ENCODE assay signal across 8 mouse cellular contexts in the genomic region with DNA sequence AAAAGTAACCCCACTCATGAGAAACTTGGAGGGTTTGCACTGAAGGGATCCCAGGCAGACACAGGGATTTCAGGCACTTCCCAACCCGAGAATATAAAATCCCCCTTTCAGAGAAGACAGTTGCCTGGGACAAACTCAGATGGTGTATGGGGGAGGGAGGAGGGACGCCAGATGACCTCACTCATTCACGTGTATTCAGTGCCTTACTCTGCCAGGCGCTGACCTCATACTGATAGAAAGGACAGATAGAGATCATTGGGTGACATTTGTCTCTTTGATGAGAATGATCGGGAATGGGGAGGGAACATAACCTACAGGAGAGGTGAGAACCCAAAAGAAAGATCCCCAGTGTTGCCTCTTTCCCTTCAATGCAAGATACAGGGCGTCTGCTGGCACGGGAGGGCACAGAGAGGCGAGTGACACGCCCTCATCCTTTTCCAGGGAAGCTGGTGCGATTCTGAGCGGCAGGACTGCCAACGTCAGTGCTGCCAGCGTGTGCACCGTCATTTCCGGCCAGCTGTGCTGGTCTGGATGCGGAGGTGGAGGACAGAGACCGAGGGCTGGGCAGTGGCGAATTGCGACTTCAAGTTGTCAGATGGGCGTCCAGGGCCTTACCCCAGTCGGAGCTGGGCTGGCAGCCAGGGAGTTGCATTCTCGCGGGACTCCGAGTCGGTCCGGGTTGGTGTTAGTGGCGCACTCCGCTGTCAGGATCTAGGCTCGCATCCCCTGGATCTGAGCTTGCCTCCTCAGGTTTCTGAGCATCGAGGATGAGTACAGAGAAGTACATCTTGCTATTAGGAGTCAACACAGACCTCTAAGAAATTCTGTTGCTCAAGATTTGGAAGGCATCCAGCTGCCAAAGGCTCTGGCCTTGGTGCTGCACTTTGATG. TPM values are rescaled to one million over a fixed set of nuclear protein-coding genes. Genes with fewer than 3 reads are reported as not detected.
A peak's percentile ranks its signal among the peaks of the same experiment; 100 is the strongest.
DNase-seq lines count a peak whose midpoint lies in the region; ATAC-seq and TF ChIP-seq lines count a peak whose summit lies in the region.

No protein-coding gene starts in this region.

- ATAC-seq in limb, embryonic 11.5 days (ENCODE audit: insufficient number of reproducible peaks, low FRiP score, low TSS enrichment, low read depth), result no peak
- peak; percentile 85 for ATAC-seq in midbrain, embryonic 13.5 days
- no peak for ATAC-seq in stomach, embryonic 16.5 days (ENCODE audit: insufficient read depth, low FRiP score)

- TF ChIP-seq POLR2A in heart, adult 2 months (IDR thresholded peaks at IDR 0.05; ENCODE audit: insufficient read depth, low read depth, low read length), result peak; percentile 47; the same call in 1 of the 2 replicates
- no peak for TF ChIP-seq POLR2A in kidney, adult 2 months (IDR thresholded peaks at IDR 0.05; ENCODE audit: low read depth, low read length)

- WGBS in embryonic facial prominence, embryonic 10.5 days, result 2% methylated on average over 30 of the region's 30 CpGs
- WGBS in heart, adult 2 months, result 2% methylated on average over 30 of the region's 30 CpGs
- WGBS in kidney, adult 2 months, result 3% methylated on average over 30 of the region's 30 CpGs
- 1% methylated on average over 30 of the region's 30 CpGs for WGBS in limb, embryonic 11.5 days
- 2% methylated on average over 30 of the region's 30 CpGs for WGBS in midbrain, embryonic 13.5 days
- WGBS in stomach, embryonic 16.5 days, result 1% methylated on average over 30 of the region's 30 CpGs

- H3K4me2 ChIP-seq in limb, embryonic 11.5 days (ENCODE audit: low read depth, severe bottlenecking), result peak overlapping the region; percentile 58
- peak overlapping the region; percentile 64 for H3K4me2 ChIP-seq in midbrain, embryonic 13.5 days (replicated peaks)
- peak overlapping the region; percentile 64 for H3K4me2 ChIP-seq in stomach, embryonic 16.5 days (ENCODE audit: low read depth, low read length)

- H3K9me3 ChIP-seq in embryonic facial prominence, embryonic 10.5 days, result 0 out of 2 replicates have a peak, but pooled peaks cover 2% of the 10 kb centered on the region
- no peaks in the 10 kb centered on the region; the same call in 1 of the 2 replicates for H3K9me3 ChIP-seq in limb, embryonic 11.5 days (ENCODE audit: control insufficient read depth, low read length)
- H3K9me3 ChIP-seq in midbrain, embryonic 13.5 days, result no peaks in the 10 kb centered on the region
- no peaks in the 10 kb centered on the region for H3K9me3 ChIP-seq in stomach, embryonic 16.5 days (replicated peaks; ENCODE audit: control insufficient read depth, low read length)

- peaks cover 11% of the 10 kb centered on the region for H3K4me1 ChIP-seq in embryonic facial prominence, embryonic 10.5 days
- H3K4me1 ChIP-seq in heart, adult 2 months (ENCODE audit: control insufficient read depth, insufficient read depth, low read length), result peaks cover 4% of the 10 kb centered on the region
- H3K4me1 ChIP-seq in kidney, adult 2 months (ENCODE audit: control insufficient read depth, insufficient read depth, low read length), result peaks cover 5% of the 10 kb centered on the region
- H3K4me1 ChIP-seq in limb, embryonic 11.5 days (ENCODE audit: control insufficient read depth, insufficient read depth, low read length), result peaks cover 5% of the 10 kb centered on the region; the same call in 1 of the 2 replicates
- H3K4me1 ChIP-seq in midbrain, embryonic 13.5 days (replicated peaks), result peaks cover 14% of the 10 kb centered on the region
- peaks cover 7% of the 10 kb centered on the region for H3K4me1 ChIP-seq in stomach, embryonic 16.5 days (ENCODE audit: control insufficient read depth, insufficient read depth, low read length)

- DNase-seq in layer of hippocampus, adult 11-12 months (ENCODE audit: low spot score), result peak; percentile 84
- DNase-seq in layer of hippocampus, adult 9-10 months (ENCODE audit: low spot score), result no peak
- DNase-seq in embryonic facial prominence, embryonic 10.5 days (ENCODE audit: low spot score), result peak; percentile 54
- peak; percentile 81 to 82 for DNase-seq in heart, adult 2 months
- DNase-seq in kidney, adult 2 months, result peak; percentile 71
- DNase-seq in limb, embryonic 11.5 days (ENCODE audit: low spot score), result peak; percentile 46

- 0 out of 2 replicates have a peak, but pooled peaks have one; percentile 41 for TF ChIP-seq EP300 in heart, adult 2 months (IDR thresholded peaks at IDR 0.05; ENCODE audit: insufficient read depth, low read depth, low read length)

- intact Hi-C loops in heart, adult 2 months (cut with DNase I), result no loop called here

- no peak for TF ChIP-seq CTCF in heart, adult 2 months (IDR thresholded peaks at IDR 0.05)
- no peak for TF ChIP-seq CTCF in kidney, adult 2 months (conservative IDR thresholded peaks at IDR 0.05; ENCODE audit: insufficient read depth, insufficient read length, low read depth, low read length)

- H3K9ac ChIP-seq in heart, adult 2 months (ENCODE audit: low read depth, low read length), result peak overlapping the region; percentile 64
- peak overlapping the region; percentile 23; the same call in 1 of the 2 replicates for H3K9ac ChIP-seq in limb, embryonic 11.5 days (ENCODE audit: low read length)
- peak overlapping the region; percentile 64 for H3K9ac ChIP-seq in midbrain, embryonic 13.5 days (replicated peaks)
- H3K9ac ChIP-seq in stomach, embryonic 16.5 days (ENCODE audit: low read length), result peak overlapping the region; percentile 63

- H3K4me3 ChIP-seq in embryonic facial prominence, embryonic 10.5 days, result peak overlapping the region; percentile 59
- peak overlapping the region; percentile 46 for H3K4me3 ChIP-seq in heart, adult 2 months
- H3K4me3 ChIP-seq in kidney, adult 2 months (ENCODE audit: insufficient read depth, low read depth, low read length), result peak overlapping the region; percentile 47
- peak overlapping the region; percentile 17; the same call in 1 of the 2 replicates for H3K4me3 ChIP-seq in limb, embryonic 11.5 days (ENCODE audit: low read depth, low read length)
- peak overlapping the region; percentile 41 for H3K4me3 ChIP-seq in midbrain, embryonic 13.5 days (replicated peaks)
- peak overlapping the region; percentile 36 for H3K4me3 ChIP-seq in stomach, embryonic 16.5 days (replicated peaks; ENCODE audit: low read length)

- no peaks in the 10 kb centered on the region for H3K36me3 ChIP-seq in embryonic facial prominence, embryonic 10.5 days (replicated peaks)
- H3K36me3 ChIP-seq in heart, adult 2 months (ENCODE audit: control insufficient read depth, insufficient read depth, low read length), result no peaks in the 10 kb centered on the region
- H3K36me3 ChIP-seq in kidney, adult 2 months (ENCODE audit: control insufficient read depth, insufficient read depth, low read length), result no peaks in the 10 kb centered on the region
- H3K36me3 ChIP-seq in limb, embryonic 11.5 days (ENCODE audit: control insufficient read depth, insufficient read depth, low read length), result no peaks in the 10 kb centered on the region
- no peaks in the 10 kb centered on the region for H3K36me3 ChIP-seq in midbrain, embryonic 13.5 days
- H3K36me3 ChIP-seq in stomach, embryonic 16.5 days (ENCODE audit: control insufficient read depth, insufficient read depth, low read length), result no peaks in the 10 kb centered on the region

- peaks cover 83% of the 10 kb centered on the region for H3K27me3 ChIP-seq in embryonic facial prominence, embryonic 10.5 days (replicated peaks; ENCODE audit: low read depth, poor library complexity, severe bottlenecking)
- no peaks in the 10 kb centered on the region for H3K27me3 ChIP-seq in heart, adult 2 months (ENCODE audit: control insufficient read depth, insufficient read depth, low read length)
- no peaks in the 10 kb centered on the region for H3K27me3 ChIP-seq in kidney, adult 2 months (replicated peaks; ENCODE audit: control insufficient read depth, insufficient read depth, low read length)
- peaks cover 34% of the 10 kb centered on the region for H3K27me3 ChIP-seq in limb, embryonic 11.5 days (ENCODE audit: control insufficient read depth, insufficient read depth, low read length)
- peaks cover 36% of the 10 kb centered on the region for H3K27me3 ChIP-seq in midbrain, embryonic 13.5 days
- peaks cover 13% of the 10 kb centered on the region for H3K27me3 ChIP-seq in stomach, embryonic 16.5 days (ENCODE audit: control insufficient read depth, insufficient read depth, low read length)

- H3K79me2 ChIP-seq in heart, adult 2 months (replicated peaks; ENCODE audit: control insufficient read depth, insufficient read depth, low read length), result no peaks in the 10 kb centered on the region

- H3K27ac ChIP-seq in embryonic facial prominence, embryonic 10.5 days (replicated peaks), result peak overlapping the region; percentile 14; the same call in 1 of the 2 replicates
- H3K27ac ChIP-seq in heart, adult 2 months, result peak overlapping the region; percentile 65
- H3K27ac ChIP-seq in kidney, adult 2 months (ENCODE audit: insufficient read depth, low read depth, low read length), result no peak overlapping the region
- no peak overlapping the region for H3K27ac ChIP-seq in limb, embryonic 11.5 days (replicated peaks; ENCODE audit: low read depth, low read length)
- H3K27ac ChIP-seq in midbrain, embryonic 13.5 days, result 0 out of 2 replicates have a peak overlapping the region, but pooled peaks have one; percentile 15
- H3K27ac ChIP-seq in stomach, embryonic 16.5 days (ENCODE audit: low read length), result no peak overlapping the region

RNA-seq across cellular contexts. Expression of a gene that starts 6.5 kb away (rescaled TPM):
- 8.6 and 9.6 TPM in 2 replicates for polyA plus RNA-seq in embryonic facial prominence, embryonic 10.5 days (2016; fragmentation: Nextera tagmentation; extraction: Ambion mirVana)
- 1 to 10 TPM; 3.0 to 5.1 TPM for total RNA-seq in heart, adult 2 months (2021)
- polyA plus RNA-seq in heart, adult 2 months (2012; rRNA removed), result 6.1 and 7.3 TPM in 2 replicates
- polyA plus RNA-seq in kidney, adult 2 months (2012; rRNA removed), result 5.4 and 6.1 TPM in 2 replicates
- 1.6 and 2.5 TPM in 2 replicates for polyA plus RNA-seq in limb, embryonic 11.5 days (2014; fragmentation: Nextera tagmentation; extraction: Ambion mirVana)
- polyA plus RNA-seq in midbrain, embryonic 13.5 days (2015; fragmentation: Nextera tagmentation; extraction: Ambion mirVana), result 47.4 and 48.0 TPM in 2 replicates
- polyA plus RNA-seq in stomach, embryonic 16.5 days (2015; fragmentation: Nextera tagmentation; extraction: Ambion mirVana), result 44.0 and 46.2 TPM in 2 replicates

RNA-seq across cellular contexts. Expression of a gene that starts 7.7 kb away (rescaled TPM):
- 15.6 and 16.4 TPM in 2 replicates for polyA plus RNA-seq in embryonic facial prominence, embryonic 10.5 days (2016; fragmentation: Nextera tagmentation; extraction: Ambion mirVana)
- 1 to 10 TPM; 4.5 TPM for total RNA-seq in heart, adult 2 months (2021)
- polyA plus RNA-seq in heart, adult 2 months (2012; rRNA removed), result 6.2 and 6.7 TPM in 2 replicates
- polyA plus RNA-seq in kidney, adult 2 months (2012; rRNA removed), result 5.3 and 5.6 TPM in 2 replicates
- 14.6 and 15.1 TPM in 2 replicates for polyA plus RNA-seq in limb, embryonic 11.5 days (2014; fragmentation: Nextera tagmentation; extraction: Ambion mirVana)
- polyA plus RNA-seq in midbrain, embryonic 13.5 days (2015; fragmentation: Nextera tagmentation; extraction: Ambion mirVana), result 23.0 and 27.1 TPM in 2 replicates
- polyA plus RNA-seq in stomach, embryonic 16.5 days (2015; fragmentation: Nextera tagmentation; extraction: Ambion mirVana), result 6.1 and 6.6 TPM in 2 replicates

RNA-seq across cellular contexts. Expression of a gene that starts 29.5 kb away (rescaled TPM):
- 221 and 228 TPM in 2 replicates for polyA plus RNA-seq in embryonic facial prominence, embryonic 10.5 days (2016; fragmentation: Nextera tagmentation; extraction: Ambion mirVana)
- 100 to 1,000 TPM; 144 to 159 TPM for total RNA-seq in heart, adult 2 months (2021)
- polyA plus RNA-seq in heart, adult 2 months (2012; rRNA removed), result 82.7 and 104 TPM in 2 replicates
- 145 and 146 TPM in 2 replicates for polyA plus RNA-seq in kidney, adult 2 months (2012; rRNA removed)
- polyA plus RNA-seq in limb, embryonic 11.5 days (2014; fragmentation: Nextera tagmentation; extraction: Ambion mirVana), result 187 and 197 TPM in 2 replicates
- 226 and 244 TPM in 2 replicates for polyA plus RNA-seq in midbrain, embryonic 13.5 days (2015; fragmentation: Nextera tagmentation; extraction: Ambion mirVana)
- 160 and 162 TPM in 2 replicates for polyA plus RNA-seq in stomach, embryonic 16.5 days (2015; fragmentation: Nextera tagmentation; extraction: Ambion mirVana)

RNA-seq across cellular contexts. Expression of a gene that starts 39.5 kb away (rescaled TPM):
- polyA plus RNA-seq in embryonic facial prominence, embryonic 10.5 days (2016; fragmentation: Nextera tagmentation; extraction: Ambion mirVana), result not detected in 2 replicates
- not detected for total RNA-seq in heart, adult 2 months (2021)
- not detected in 2 replicates for polyA plus RNA-seq in heart, adult 2 months (2012; rRNA removed)
- polyA plus RNA-seq in kidney, adult 2 months (2012; rRNA removed), result 0.07 and 0.13 TPM in 2 replicates
- not detected in 2 replicates for polyA plus RNA-seq in limb, embryonic 11.5 days (2014; fragmentation: Nextera tagmentation; extraction: Ambion mirVana)
- 0.30 and 0.35 TPM in 2 replicates for polyA plus RNA-seq in midbrain, embryonic 13.5 days (2015; fragmentation: Nextera tagmentation; extraction: Ambion mirVana)
- 4.6 and 8.4 TPM in 2 replicates for polyA plus RNA-seq in stomach, embryonic 16.5 days (2015; fragmentation: Nextera tagmentation; extraction: Ambion mirVana)

RNA-seq across cellular contexts. Expression of a gene that starts 45.7 kb away (rescaled TPM):
- polyA plus RNA-seq in embryonic facial prominence, embryonic 10.5 days (2016; fragmentation: Nextera tagmentation; extraction: Ambion mirVana), result 880 and 890 TPM in 2 replicates
- 1,000 to 10,000 TPM; 1,964 to 2,328 TPM for total RNA-seq in heart, adult 2 months (2021)
- 830 and 1,376 TPM in 2 replicates for polyA plus RNA-seq in heart, adult 2 months (2012; rRNA removed)
- polyA plus RNA-seq in kidney, adult 2 months (2012; rRNA removed), result 296 and 478 TPM in 2 replicates
- 943 and 945 TPM in 2 replicates for polyA plus RNA-seq in limb, embryonic 11.5 days (2014; fragmentation: Nextera tagmentation; extraction: Ambion mirVana)
- 948 and 970 TPM in 2 replicates for polyA plus RNA-seq in midbrain, embryonic 13.5 days (2015; fragmentation: Nextera tagmentation; extraction: Ambion mirVana)
- polyA plus RNA-seq in stomach, embryonic 16.5 days (2015; fragmentation: Nextera tagmentation; extraction: Ambion mirVana), result 746 and 843 TPM in 2 replicates

Comparison
In these comparisons a context has a peak if more than half of its experiments do, and no peak if none do; other contexts are left out.
1. H3K27ac ChIP-seq: peak in embryonic facial prominence, embryonic 10.5 days (single experiment), heart, adult 2 months (single experiment) and midbrain, embryonic 13.5 days (single experiment); none in kidney, adult 2 months (single experiment), limb, embryonic 11.5 days (single experiment) and stomach, embryonic 16.5 days (single experiment).
2. Peak in every context shown above with its lines, with median percentiles within 50 percentile points of each other: H3K4me3 ChIP-seq, H3K9ac ChIP-seq and H3K4me2 ChIP-seq.